Mouse (Mus musculus) skeletal muscle tissue, postnatal 0 days (tissue): ENCODE measurements around the gene Chic1. TPM values are rescaled to one million over a fixed set of nuclear protein-coding genes. Genes with fewer than 3 reads are reported as not detected.

Source experiments
- polyA plus RNA-seq: library from polyadenylated mRNA; unstranded; fragments of >200 nt; fragmentation: Nextera tagmentation; extraction: Ambion mirVana; gene quantifications from 2 replicates; pipeline ENCODE4 v1.2.1, GENCODE M21; 2015

Chic1 gene
- 0.48 and 0.65 TPM in 2 replicates for polyA plus RNA-seq

DNA sequence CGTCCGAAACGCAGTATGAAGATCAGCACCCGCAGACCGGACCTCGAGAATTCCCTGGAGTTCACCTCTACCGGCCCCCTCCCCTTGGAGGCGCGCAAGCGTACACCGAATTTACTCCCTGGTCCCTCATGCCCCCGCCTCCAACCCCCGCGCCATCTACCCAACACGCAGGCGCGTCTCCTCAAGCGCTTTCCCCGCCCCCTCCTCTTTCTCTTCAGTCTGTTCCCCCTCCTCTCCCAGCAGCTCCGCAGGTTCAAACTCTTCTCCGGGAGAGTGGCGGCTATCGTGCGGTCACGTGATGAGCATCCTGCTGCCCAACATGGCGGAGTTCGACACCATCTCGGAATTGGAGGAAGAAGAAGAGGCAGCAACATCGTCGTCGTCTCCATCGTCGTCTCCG, at the start of gene Chic1:
Chic1 (plus strand) TSS at position 190 of the 400 bp plus-strand sequence.

GRCm38 (mm10) chrX:103321146-103321545, 35.1 kb upstream of the Chic1 start, which contains the start of gene Cdx4:
Gene Cdx4, plus strand, starts transcription at chrX:103321398.

DNA sequence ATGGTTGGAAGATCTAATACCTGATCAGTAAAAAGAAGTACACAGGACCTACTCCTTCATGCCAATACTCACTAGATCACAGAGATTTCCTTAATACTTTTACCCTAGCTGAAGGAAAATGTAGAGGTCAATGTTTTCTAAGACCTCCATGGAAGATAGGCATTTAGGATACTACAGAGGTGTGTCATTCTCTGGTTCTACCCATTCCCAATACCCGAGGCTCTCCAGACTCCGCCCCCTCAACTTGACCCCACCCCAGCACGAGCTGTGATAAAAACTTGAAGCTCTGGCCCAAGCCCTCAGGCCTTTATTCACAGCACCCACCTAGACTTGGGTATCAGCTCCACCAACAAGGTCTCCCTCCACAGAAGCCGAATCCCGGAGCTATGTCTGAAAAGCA, 57.9 kb downstream of the Chic1 start, which contains the start of gene Tsx:
Tsx (plus strand) TSS at position 301 of the 400 bp plus-strand sequence.

GRCm38 (mm10) chrX:103421710-103422109, 65.4 kb downstream of the Chic1 start, which contains the start of gene Gm26992:
Gene Gm26992, plus strand, starts transcription at chrX:103422010.

Other genes with a start within 250 kb of the Chic1 start
- gene Nap1l2, start 169.8 kb upstream of the Chic1 start, polyA plus RNA-seq, result 0.05 TPM in 1 of 2 replicates, not detected in the other
- not detected in 2 replicates for gene Cdx4, start 35.1 kb upstream of the Chic1 start, polyA plus RNA-seq
- not detected in 2 replicates for gene Tsx, start 58.0 kb downstream of the Chic1 start, polyA plus RNA-seq
- not detected in 2 replicates for gene Gm26992, start 65.5 kb downstream of the Chic1 start, polyA plus RNA-seq